Mouse (Mus musculus) midbrain, embryonic 13.5 days (tissue): Measurements from ENCODE around the gene Auts2. TPM values are rescaled to one million over a fixed set of nuclear protein-coding genes. Genes with fewer than 3 reads are reported as not detected.

Experiments
- ATAC-seq: fragments of 200-750 bp; cut with Nextera tagmentation; 2 replicates; pipeline ENCODE4 v1.8.0; 2017; ENCODE audit warnings: mild to moderate bottlenecking, moderate TSS enrichment, moderate library complexity
- H3K27ac ChIP-seq: fragments of 300-500 bp; sonication (generic); 2 replicates; pipeline ENCODE4 v1.5.1; 2015; ENCODE audit warnings: inconsistent platforms, mild to moderate bottlenecking, moderate library complexity
- H3K27me3 ChIP-seq: fragments of 300-500 bp; sonication (generic); 2 replicates; pipeline ENCODE4 v1.6.1; 2015; ENCODE audit warnings: mild to moderate bottlenecking, inconsistent platforms
- H3K36me3 ChIP-seq: fragments of 300-500 bp; sonication (generic); 2 replicates; pipeline ENCODE4 v1.6.1; 2015; ENCODE audit warnings: mild to moderate bottlenecking, inconsistent platforms
- H3K4me1 ChIP-seq: fragments of 300-500 bp; sonication (generic); replicated peaks from 2 replicates; pipeline ENCODE4 v1.6.1; 2015; ENCODE audit warnings: inconsistent platforms
- H3K4me2 ChIP-seq: fragments of 300-500 bp; sonication (generic); replicated peaks from 2 replicates; pipeline ENCODE4 v1.6.1; 2015; ENCODE audit warnings: moderate library complexity, mild to moderate bottlenecking, inconsistent platforms
- H3K4me3 ChIP-seq: fragments of 300-500 bp; sonication (generic); replicated peaks from 2 replicates; pipeline ENCODE4 v1.5.1; 2015; ENCODE audit warnings: mild to moderate bottlenecking, inconsistent platforms
- H3K9ac ChIP-seq: fragments of 300-500 bp; sonication (generic); replicated peaks from 2 replicates; pipeline ENCODE4 v1.6.1; 2015; ENCODE audit warnings: mild to moderate bottlenecking, inconsistent platforms
- H3K9me3 ChIP-seq: fragments of 300-500 bp; sonication (generic); 2 replicates; pipeline ENCODE4 v1.6.1; 2016; ENCODE audit warnings: mild to moderate bottlenecking, inconsistent platforms
- WGBS: fragments of 180-500 bp; shearing (Covaris S2); methylation state at CpG from one replicate; pipeline ENCODE4 v1.1.7; 2015; 5-methylcytosine and 5-hydroxymethylcytosine counted together
- polyA plus RNA-seq: library from polyadenylated mRNA; unstranded; fragments of >200 nt; fragmentation: Nextera tagmentation; extraction: Ambion mirVana; gene quantifications from 2 replicates; pipeline ENCODE4 v1.2.1, GENCODE M21; 2015

Auts2 gene
- polyA plus RNA-seq, 1 experiment from 2014 or later, result 76.2 TPM

DNA sequence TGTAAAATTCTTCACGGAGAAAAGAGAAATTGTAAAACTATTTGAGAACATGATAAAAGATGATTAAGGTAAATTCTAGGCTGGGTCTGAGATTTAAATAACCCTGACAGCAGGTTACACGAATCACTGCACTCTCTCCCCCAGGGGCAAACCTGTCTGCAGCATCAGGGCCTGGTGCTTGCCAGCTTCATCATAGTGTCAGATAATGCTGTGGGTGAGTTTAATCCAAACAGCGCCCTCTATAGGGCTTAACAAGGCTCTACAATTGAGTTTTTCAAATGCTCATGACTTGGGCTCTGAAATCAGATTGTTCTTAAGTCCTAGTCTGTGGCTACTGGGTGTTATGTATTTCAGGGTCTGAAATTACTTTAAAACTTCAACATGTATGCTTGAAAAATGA lies 565.6 kb downstream of the Auts2 start:
- no peaks in the 10 kb centered on the region for H3K9me3 ChIP-seq
- H3K27me3 ChIP-seq, result no peaks in the 10 kb centered on the region
- no peak for ATAC-seq
- H3K36me3 ChIP-seq, result no peaks in the 10 kb centered on the region
- no peak overlapping the region for H3K4me3 ChIP-seq
- 53% methylated on average over 3 of the region's 3 CpGs for WGBS
- peaks cover 22% of the 10 kb centered on the region for H3K4me1 ChIP-seq
- H3K27ac ChIP-seq, result no peak overlapping the region
- H3K4me2 ChIP-seq, result no peak overlapping the region
- no peak overlapping the region for H3K9ac ChIP-seq

DNA sequence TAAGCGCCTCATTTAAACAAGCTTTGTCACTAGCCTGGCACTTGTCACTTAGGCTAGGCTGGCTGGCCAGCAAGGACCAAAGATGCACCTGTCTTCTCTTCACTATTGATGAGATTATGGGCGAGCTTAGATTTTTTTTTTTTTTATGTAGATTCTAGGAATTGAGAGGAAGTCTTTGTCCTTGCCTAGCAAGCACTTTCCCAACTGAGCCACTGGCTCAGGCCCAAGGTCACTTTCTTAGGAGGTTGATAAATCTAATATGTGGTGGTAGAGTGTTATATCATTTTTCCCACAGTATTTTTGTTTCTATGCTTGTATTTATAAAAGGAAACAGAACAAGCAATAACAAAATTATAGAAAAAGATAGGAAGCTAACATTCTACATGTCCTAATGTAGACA lies 571.2 kb downstream of the Auts2 start:
- H3K27ac ChIP-seq, result no peak overlapping the region
- H3K4me3 ChIP-seq, result no peak overlapping the region
- no peak overlapping the region for H3K4me2 ChIP-seq
- no peak overlapping the region for H3K9ac ChIP-seq
- peaks cover 44% of the 10 kb centered on the region for H3K4me1 ChIP-seq
- WGBS, result 78% methylated on average over 2 of the region's 2 CpGs
- H3K36me3 ChIP-seq, result no peaks in the 10 kb centered on the region
- H3K9me3 ChIP-seq, result no peaks in the 10 kb centered on the region
- no peak for ATAC-seq
- H3K27me3 ChIP-seq, result no peaks in the 10 kb centered on the region

DNA sequence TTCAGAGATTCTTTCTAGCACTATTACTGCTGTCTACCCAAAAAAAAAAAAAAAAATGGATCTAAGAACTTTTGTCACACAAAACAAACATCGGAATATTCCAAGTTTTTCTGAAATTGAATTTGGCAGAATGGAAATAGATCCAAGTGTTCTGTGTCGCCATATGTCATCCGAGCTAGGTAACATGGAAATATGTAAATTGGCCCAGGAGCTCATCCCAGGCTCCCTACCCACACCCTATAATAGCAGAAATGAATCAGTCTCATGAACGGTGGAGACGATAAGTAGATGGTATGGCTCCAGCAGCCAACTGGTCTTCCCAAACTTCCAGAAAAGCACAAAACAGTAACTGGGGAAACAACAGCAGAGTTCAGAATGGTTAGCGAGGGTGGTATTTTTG lies 577.6 kb downstream of the Auts2 start:
- Histone ChIP-seq H3K4me1 (peaks cover 27% of the 10 kb centered on the region), H3K27me3 (no peaks in the 10 kb centered on the region), H3K9ac (no peak overlapping the region), H3K36me3 (no peaks in the 10 kb centered on the region), H3K4me3 (no peak overlapping the region), H3K9me3 (no peaks in the 10 kb centered on the region), H3K4me2 (no peak overlapping the region), H3K27ac (no peak overlapping the region)
- WGBS, result 91% methylated on average over 6 of the region's 6 CpGs
- ATAC-seq, result no peak

DNA sequence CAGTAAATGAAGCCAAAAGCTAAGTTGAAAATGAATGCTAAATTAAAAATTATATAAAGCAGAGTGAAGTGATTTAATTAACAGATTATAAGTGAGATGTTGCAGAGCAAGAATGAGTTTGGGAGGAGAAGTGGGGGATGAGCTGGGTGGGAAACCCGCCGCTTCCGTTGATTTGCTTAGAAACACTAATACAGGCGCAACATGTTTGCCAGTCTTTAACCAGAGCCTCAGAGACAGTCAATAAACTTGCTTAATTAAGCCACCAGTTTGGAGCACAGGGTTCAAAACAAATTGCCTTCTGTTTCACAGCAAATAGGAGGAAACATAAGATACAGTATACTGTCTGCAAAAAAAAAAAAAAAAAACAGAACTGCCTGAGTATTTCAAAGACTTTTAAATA lies 579.6 kb downstream of the Auts2 start:
- no peak overlapping the region for H3K9ac ChIP-seq
- peaks cover 24% of the 10 kb centered on the region for H3K4me1 ChIP-seq
- no peak overlapping the region for H3K4me3 ChIP-seq
- WGBS, result 88% methylated on average over 4 of the region's 4 CpGs
- peaks cover 3% of the 10 kb centered on the region; the same call in 1 of the 2 replicates for H3K9me3 ChIP-seq
- no peak overlapping the region for H3K4me2 ChIP-seq
- no peaks in the 10 kb centered on the region for H3K36me3 ChIP-seq
- H3K27ac ChIP-seq, result no peak overlapping the region
- no peaks in the 10 kb centered on the region for H3K27me3 ChIP-seq
- no peak for ATAC-seq

DNA sequence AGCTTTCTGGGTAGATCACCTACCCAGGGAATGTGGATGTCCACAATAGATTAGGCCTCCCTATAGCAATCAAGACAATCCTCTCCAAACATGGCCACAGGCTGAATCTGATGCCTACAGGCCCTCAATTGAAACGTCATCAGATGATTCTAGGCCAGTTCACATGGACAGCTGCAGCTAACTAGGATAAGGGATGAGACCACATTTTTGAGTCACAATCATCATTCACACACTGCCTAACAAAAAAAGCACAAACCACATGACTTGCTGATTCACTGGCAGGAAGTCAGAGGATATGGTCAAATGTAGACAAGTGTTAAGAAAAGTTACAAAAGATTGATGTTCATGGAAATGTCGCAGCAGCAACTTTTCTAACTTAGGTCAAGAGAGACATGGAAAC lies 581.3 kb downstream of the Auts2 start:
- WGBS, result 94% methylated on average over 2 of the region's 2 CpGs
- peaks cover 13% of the 10 kb centered on the region for H3K4me1 ChIP-seq
- H3K27me3 ChIP-seq, result no peaks in the 10 kb centered on the region
- no peak overlapping the region for H3K4me3 ChIP-seq
- H3K9me3 ChIP-seq, result peaks cover 3% of the 10 kb centered on the region; the same call in 1 of the 2 replicates
- no peak for ATAC-seq
- H3K36me3 ChIP-seq, result no peaks in the 10 kb centered on the region
- H3K27ac ChIP-seq, result no peak overlapping the region
- H3K4me2 ChIP-seq, result no peak overlapping the region
- H3K9ac ChIP-seq, result no peak overlapping the region

DNA sequence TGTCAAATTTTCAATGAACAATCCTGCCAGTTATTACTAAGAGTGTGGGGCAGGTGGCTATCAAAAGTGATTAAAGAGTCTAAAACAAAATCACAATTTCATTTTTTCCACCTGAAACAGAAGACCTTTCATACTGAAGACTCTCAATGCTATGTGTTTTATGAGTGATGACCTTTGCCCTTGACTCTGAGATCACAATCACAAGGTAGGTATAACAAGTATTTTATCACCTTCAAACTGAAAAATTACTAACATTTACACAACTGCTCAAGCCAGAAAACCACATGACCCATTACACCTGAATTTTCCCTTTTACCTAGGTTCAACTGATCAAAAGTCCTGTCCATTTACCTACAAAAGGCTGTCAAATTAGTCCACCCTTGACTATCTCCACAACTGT lies 582.7 kb downstream of the Auts2 start:
- no peak for ATAC-seq
- H3K9ac ChIP-seq, result no peak overlapping the region
- no peak overlapping the region for H3K27ac ChIP-seq
- peaks cover 3% of the 10 kb centered on the region; the same call in 1 of the 2 replicates for H3K9me3 ChIP-seq
- H3K27me3 ChIP-seq, result no peaks in the 10 kb centered on the region
- no peak overlapping the region for H3K4me3 ChIP-seq
- H3K4me2 ChIP-seq, result no peak overlapping the region
- peaks cover 14% of the 10 kb centered on the region for H3K4me1 ChIP-seq
- no peaks in the 10 kb centered on the region for H3K36me3 ChIP-seq

DNA sequence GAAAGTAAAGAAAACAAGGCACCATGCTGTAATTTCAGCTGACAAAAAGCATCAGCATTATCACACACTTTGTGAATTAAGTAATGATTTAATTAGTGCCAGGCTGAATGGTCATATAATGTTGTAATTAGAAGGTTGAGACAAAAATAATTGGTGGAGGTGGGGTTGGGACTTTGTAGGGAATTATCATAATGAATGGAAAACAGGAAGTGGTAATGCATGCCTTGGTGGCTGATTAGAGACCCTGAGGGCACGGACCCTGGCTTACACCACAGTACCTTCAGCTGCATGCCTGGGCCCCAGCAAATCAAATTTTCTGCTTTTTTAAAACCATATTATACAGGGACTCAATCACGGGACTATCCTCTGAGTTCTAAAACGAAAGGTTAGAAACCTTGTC lies 586.1 kb downstream of the Auts2 start:
- peaks cover 3% of the 10 kb centered on the region; the same call in 1 of the 2 replicates for H3K9me3 ChIP-seq
- no peaks in the 10 kb centered on the region for H3K36me3 ChIP-seq
- WGBS, result 67% methylated on average over 3 of the region's 3 CpGs
- H3K4me2 ChIP-seq, result no peak overlapping the region
- ATAC-seq, result no peak
- peaks cover 14% of the 10 kb centered on the region for H3K4me1 ChIP-seq
- no peak overlapping the region for H3K4me3 ChIP-seq
- H3K9ac ChIP-seq, result no peak overlapping the region
- no peak overlapping the region for H3K27ac ChIP-seq
- no peaks in the 10 kb centered on the region for H3K27me3 ChIP-seq

- ATAC-seq, result no peak
- Histone ChIP-seq H3K9ac (no peak overlapping the region), H3K9me3 (peaks cover 3% of the 10 kb centered on the region; the same call in 1 of the 2 replicates), H3K36me3 (no peaks in the 10 kb centered on the region), H3K4me1 (peaks cover 14% of the 10 kb centered on the region), H3K27me3 (no peaks in the 10 kb centered on the region), H3K4me3 (no peak overlapping the region), H3K27ac (no peak overlapping the region), H3K4me2 (no peak overlapping the region)
- 52% methylated on average over 7 of the region's 7 CpGs for WGBS
These were observed 587.1 kb downstream of the Auts2 start for GRCm38 (mm10) chr5:131956090-131956489.

- WGBS, result 81% methylated on average over 8 of the region's 8 CpGs
- ATAC-seq, result no peak
- peaks cover 14% of the 10 kb centered on the region for H3K4me1 ChIP-seq
- no peak overlapping the region for H3K4me3 ChIP-seq
- H3K27ac ChIP-seq, result no peak overlapping the region
- H3K36me3 ChIP-seq, result no peaks in the 10 kb centered on the region
- H3K9me3 ChIP-seq, result peaks cover 3% of the 10 kb centered on the region; the same call in 1 of the 2 replicates
- H3K4me2 ChIP-seq, result no peak overlapping the region
- no peak overlapping the region for H3K9ac ChIP-seq
- H3K27me3 ChIP-seq, result no peaks in the 10 kb centered on the region
These were observed 587.7 kb downstream of the Auts2 start for GRCm38 (mm10) chr5:131955227-131956016.

- H3K9ac ChIP-seq, result no peak overlapping the region
These were observed 594.5 kb downstream of the Auts2 start for GRCm38 (mm10) chr5:131948571-131949151.

DNA sequence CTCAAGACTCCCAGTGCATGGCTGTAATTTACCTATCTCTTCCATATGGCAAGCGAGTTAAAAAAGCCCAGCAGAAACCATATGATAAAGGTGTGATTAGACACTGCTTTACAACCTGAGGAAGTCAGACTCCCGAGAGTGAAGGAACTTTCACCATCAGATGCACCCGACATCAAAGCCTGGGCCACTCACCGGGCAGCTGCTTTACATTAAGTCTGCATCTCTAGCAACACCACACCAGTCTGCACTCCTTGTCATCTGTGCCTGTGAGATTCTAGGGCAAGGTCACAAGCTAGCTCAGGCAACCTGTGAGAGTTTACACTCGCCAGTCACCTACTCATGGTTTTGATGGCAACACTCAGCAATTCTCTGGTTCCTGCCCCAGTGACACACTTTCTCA lies 596.3 kb downstream of the Auts2 start:
- Histone ChIP-seq H3K4me2 (no peak overlapping the region), H3K9me3 (no peaks in the 10 kb centered on the region), H3K9ac (no peak overlapping the region), H3K4me3 (no peak overlapping the region), H3K4me1 (peaks cover 39% of the 10 kb centered on the region), H3K36me3 (no peaks in the 10 kb centered on the region), H3K27ac (no peak overlapping the region), H3K27me3 (no peaks in the 10 kb centered on the region)
- WGBS, result 85% methylated on average over 5 of the region's 5 CpGs
- ATAC-seq, result no peak

More at GRCm38 (mm10) chr5:131948571-131949151, 594.5 kb downstream of the Auts2 start:
- Histone ChIP-seq H3K36me3 (no peaks in the 10 kb centered on the region), H3K9me3 (no peaks in the 10 kb centered on the region), H3K27me3 (no peaks in the 10 kb centered on the region), H3K4me1 (peaks cover 39% of the 10 kb centered on the region), H3K27ac (peak overlapping the region; percentile 79), H3K4me2 (no peak overlapping the region), H3K4me3 (no peak overlapping the region)
- 13% methylated on average over 7 of the region's 7 CpGs for WGBS
- ATAC-seq, result 0 out of 2 replicates have a peak, but pooled peaks have one; percentile 37

DNA sequence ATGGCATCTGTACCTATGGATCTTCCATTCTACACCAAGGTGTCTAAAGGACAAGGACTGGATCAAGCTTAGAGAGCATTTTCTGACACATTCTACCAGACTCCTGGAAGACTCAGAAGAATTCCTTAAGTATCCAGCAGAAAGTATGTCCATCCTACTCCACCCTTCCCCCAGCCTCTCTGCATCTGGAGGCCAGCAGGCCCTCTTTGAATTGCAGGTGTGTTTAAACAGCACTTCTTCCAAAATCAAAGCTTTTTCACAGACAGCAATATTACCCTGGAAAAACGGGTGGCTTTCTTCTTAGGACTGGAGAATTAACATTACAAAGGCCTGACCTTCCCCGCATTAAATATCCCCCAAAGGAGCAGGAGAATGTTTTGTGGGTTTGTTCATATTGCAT lies 598.4 kb downstream of the Auts2 start:
- Histone ChIP-seq H3K9me3 (no peaks in the 10 kb centered on the region), H3K27me3 (no peaks in the 10 kb centered on the region), H3K27ac (no peak overlapping the region), H3K4me1 (peaks cover 40% of the 10 kb centered on the region), H3K36me3 (no peaks in the 10 kb centered on the region), H3K4me3 (no peak overlapping the region), H3K4me2 (no peak overlapping the region), H3K9ac (no peak overlapping the region)
- no peak for ATAC-seq
- 6% methylated on average over 2 of the region's 2 CpGs for WGBS
